Mouse (Mus musculus) spleen, adult 2 months (tissue): Measurements from ENCODE around the gene Cd28.

Source experiments
- CTCF ChIP-seq: fragments of 200-500 bp; IDR thresholded peaks from 2 replicates; pipeline ENCODE4 v1.5.1; 2011; ENCODE audit warnings: mild to moderate bottlenecking, inconsistent platforms; ENCODE audit not compliant: insufficient read depth, insufficient read length, insufficient replicate concordance; ENCODE audit errors: extremely low read depth
- POLR2A ChIP-seq: fragments of 200-500 bp; IDR thresholded peaks from 2 replicates; pipeline ENCODE4 v1.6.1; 2011; ENCODE audit warnings: low read depth, low read length, inconsistent platforms

DNA sequence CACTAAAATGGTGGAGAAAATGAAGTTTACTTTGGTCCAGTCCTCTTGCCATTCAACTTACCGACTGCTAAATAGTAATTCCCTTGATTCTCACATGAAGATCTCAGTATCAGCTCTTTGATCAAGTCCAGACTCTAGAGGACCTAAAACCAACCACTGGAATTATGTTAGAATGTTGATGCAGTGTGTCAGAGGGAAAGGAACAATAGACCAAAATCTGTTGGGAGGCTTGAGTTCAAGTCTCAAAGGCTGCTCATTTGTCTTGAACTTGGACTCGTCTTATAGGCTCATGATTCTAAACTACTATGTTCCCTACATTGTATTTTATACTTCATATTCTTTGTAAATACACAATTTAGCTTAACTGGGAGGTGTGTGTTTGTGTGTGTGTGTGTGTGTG lies 41.0 kb downstream of the Cd28 start:
- TF ChIP-seq POLR2A = no peak
- TF ChIP-seq CTCF = no peak
